Mouse (Mus musculus) spleen, postnatal 10 days (tissue): Measurements from ENCODE around the gene Cldn7.
"Not testable (repeated sequence)": the region's sequence is repeated elsewhere in the genome, so short reads cannot be mapped to it uniquely, and the experiment has no call there.

ENCODE experiments used
- DNase-seq, 2 experiments: peaks; one replicate each; pipeline ENCODE4 v3.0.0; 2021 to 2022; ENCODE audit warnings: low spot score in 2 of 2

The Cldn7 gene

GRCm38 (mm10) chr11:69955618-69956017 is 9.0 kb upstream of the Cldn7 start:
- DNase-seq = not testable (repeated sequence)

DNA sequence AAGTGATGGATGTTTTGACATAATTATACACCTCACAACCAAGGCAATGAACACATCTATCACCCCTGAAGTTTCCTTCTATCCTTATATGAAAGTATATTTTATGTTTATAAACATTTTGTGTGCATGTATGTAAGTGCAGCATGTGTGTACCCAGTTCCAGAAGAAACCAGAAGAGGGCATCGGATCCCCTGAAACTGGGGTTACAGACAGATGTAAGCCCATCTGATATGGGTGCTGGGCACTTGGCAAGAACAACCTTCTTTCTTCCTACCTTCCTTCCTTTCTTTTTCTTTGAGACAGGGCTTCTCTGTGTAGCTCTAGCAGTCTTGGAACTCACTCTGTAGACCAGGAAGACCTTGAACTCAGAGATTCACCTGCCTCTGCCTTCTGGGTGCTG is 8.4 kb upstream of the Cldn7 start:
- peak in 1 of 2 experiments; percentile 24 for DNase-seq

DNA sequence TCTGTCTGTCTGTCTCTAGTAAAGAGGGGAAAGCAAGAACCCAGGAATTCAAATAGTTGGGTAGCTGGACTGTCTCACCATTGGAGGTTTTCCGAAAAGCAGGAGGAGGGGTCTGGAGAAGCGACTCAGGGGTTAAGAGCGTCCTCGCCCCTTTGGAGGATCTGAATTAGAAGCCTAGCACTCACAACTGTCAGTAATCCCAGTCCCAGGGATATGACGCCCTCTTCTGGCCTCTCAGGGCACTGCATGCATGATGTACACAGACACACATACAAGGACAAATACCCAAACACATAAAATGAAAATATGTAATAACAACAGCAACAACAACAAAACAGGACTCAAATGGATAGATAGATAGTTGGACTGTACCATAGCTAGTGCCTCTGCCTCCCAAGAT is 4.0 kb upstream of the Cldn7 start:
- DNase-seq = peak in 1 of 2 experiments; percentile 66

DNA sequence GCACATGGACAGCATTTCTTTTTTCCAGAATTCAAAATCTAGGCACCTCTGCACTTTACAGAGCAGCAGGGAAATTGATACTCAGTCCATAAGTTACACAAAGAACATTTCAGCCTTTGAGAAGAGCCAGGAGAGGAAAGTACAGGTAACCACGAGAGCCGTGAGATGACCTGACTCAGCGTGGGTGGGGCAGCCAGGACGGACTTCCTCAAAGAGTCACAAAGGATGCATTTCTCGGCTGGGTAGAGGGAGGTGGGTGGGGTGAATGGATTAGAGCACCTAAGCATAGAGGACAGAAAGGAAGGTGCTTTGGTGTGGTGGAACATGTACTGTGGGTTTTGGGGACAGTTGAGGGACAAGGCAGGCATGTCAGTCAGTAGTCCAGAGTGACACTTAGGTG is 2.7 kb upstream of the Cldn7 start:
- no peak for DNase-seq

DNA sequence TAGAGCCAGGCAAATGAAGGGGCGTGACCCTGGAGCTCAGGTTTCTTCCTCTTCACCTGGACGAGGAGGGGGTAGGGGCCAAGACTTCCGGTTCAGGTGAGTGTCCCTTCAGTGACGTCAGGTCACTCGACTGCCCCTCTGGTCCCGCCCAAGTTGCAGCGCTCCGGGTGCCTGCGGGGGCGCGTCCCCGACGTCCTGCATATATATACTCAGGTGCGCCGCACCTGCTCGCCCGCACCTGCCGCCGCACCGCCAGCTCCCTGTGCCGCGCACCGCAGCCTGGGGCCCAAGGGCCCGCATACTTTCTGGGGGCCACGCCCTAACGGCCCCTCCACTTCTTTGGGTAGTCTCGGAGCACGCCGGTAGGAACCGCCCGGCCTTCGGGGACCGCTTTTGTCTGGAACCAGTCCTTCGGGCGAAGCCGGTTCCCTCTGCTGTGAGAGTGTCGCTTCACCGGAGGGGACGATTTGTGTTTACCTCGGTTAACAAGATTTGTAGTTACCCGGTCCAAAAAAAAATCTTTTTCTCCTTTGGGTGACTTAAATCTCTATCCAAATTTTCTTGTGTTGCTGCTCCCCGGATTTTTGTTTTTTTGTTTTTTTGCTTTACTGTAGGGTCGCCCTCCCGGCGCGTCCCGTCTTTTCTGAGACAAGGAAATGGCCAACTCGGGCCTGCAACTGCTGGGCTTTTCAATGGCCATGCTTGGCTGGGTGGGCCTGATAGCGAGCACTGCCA is 859 bp downstream of the Cldn7 start:
- DNase-seq = peak in 1 of 2 experiments; percentile 29

- DNase-seq = peak in 1 of 2 experiments; percentile 43
These were observed 1.7 kb downstream of the Cldn7 start for GRCm38 (mm10) chr11:69966006-69966859.

DNA sequence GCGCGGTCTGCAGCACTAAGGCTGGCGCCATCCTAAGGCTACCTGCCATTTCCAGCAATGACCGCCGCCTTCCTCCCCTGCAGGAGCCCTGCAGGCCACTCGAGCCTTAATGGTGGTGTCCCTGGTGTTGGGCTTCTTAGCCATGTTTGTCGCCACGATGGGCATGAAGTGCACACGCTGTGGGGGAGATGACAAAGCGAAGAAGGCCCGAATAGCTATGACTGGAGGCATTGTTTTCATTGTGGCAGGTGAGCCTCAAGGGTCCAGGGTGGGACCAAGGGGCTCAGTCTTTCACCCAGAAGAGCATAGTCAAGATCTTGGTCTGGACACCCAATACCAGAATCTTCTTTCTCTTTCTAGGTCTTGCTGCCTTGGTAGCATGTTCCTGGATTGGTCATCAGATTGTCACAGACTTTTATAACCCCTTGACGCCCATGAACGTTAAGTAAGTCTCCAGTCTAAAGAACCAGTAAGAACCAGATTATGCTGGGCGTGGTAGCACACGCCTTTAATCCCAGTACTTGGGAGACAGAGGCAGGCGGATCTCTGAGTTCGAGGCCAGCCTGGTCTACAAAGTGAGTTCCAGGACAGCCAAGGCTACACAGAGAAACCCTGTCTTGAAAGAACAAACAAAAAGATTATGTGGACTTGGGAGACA is 2.4 kb downstream of the Cldn7 start:
- no peak for DNase-seq

DNA sequence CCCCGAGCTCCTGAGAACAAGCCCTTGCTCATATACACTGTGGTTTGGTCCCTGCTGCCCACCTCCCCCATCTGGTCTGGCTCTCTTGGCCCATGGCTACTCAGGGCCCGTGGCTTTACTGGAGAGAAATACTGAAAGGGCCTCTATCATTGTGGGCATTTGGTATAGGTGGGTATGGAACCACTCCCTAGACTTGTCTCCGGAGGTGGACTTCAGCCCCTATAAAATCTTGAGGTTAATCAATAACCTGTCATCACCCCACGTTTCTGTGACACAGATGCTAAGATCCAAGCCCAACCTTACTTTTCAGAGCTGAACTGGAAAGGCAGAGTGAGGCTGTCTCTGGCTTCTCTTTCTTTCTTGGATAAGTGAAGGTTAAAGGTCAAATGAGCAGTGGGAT is 4.2 kb downstream of the Cldn7 start:
- DNase-seq = no peak

DNA sequence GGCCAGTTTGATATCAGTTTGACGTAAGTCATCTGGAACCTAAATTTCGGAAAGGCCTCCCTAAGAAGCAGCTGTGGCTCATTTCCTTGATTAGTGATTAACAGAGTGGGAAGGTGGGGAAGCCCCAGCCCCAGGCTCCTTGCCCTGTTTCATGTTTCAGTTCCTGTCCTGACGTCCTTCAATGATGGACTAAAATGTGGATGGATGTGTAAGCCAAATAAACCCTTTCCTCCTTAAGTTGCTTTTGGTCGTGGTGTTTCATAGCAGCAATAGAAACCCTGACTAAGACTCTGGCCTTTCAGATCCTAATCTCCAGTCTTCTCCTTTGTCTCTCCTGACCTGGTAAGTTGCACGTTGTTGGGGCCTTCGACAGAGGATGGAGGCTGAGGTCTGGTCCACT is 5.6 kb downstream of the Cldn7 start:
- no peak for DNase-seq

DNA sequence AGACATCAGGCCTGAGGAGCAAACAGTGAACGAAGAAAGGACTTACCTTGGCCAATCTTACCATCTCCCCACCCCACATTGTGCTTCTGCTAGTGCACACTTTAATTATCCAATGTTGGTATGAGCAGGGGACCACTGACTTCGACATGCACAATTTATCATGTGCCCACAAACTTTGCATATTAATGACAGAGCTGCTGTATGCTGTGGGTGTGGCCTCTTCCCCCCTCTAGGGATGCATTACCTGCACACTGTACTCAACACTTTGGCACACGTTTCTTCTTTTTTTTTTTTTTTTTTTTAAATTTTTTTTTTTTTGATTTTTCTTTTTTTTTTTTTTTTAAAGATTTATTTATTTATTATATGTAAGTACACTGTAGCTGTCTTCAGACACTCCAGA is 6.2 kb downstream of the Cldn7 start:
- no peak for DNase-seq

GRCm38 (mm10) chr11:69974907-69975306 is 10.3 kb downstream of the Cldn7 start:
- no peak for DNase-seq

DNA sequence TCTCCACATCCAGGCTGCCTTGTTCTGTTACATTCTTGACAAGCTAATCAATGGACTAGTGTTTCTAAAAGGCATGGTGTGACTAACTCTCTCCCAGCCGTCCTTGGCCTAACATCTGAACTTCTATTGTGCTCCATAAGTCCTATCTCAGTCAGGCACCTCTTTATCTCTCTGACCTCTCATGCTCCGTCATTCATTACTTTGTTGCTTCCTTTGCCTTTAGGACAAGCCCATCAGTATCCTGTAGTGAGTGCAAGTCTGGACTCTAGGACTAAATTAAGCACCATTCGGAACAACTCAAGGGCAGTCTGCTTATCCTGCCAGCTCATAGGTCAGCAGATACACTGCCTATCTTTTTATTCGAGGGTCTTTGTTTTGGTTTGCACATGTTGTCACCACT is 11.7 kb downstream of the Cldn7 start:
- DNase-seq = no peak

- no peak for DNase-seq
These were observed 15.2 kb downstream of the Cldn7 start for GRCm38 (mm10) chr11:69979827-69980195.

- peak; percentile 95 to 96 for DNase-seq
These were observed 15.9 kb downstream of the Cldn7 start for GRCm38 (mm10) chr11:69980196-69981140.

DNA sequence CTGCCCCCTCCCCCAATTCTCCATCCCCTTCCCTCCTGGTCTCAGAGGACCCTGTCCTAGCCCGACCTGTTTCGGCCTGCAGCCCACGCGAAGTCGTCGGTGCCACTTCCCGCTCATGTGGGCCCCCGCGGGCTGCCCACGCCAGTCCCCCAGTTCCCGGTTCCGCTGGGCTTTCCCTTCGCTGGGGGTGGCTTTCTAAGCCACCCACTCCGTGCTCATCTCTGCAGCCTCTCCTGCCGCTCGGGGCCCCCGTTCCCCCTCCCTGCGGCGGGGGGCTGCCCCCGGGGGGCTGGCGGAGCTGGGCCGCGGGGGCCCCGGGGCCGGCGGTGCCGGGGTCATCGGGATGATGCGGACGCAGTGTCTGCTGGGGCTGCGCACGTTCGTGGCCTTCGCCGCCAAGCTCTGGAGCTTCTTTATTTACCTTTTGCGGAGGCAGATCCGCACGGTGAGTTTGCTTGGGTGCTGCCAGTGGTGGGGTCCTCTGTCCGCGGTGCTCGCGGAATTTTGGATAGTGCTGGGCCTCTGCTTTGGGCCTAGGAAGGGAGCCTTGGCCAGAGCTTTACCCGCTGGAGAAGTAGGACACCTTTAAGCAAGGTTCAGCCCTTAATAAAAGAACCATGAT is 16.7 kb downstream of the Cldn7 start, which contains the start of gene Ctdnep1:
TSS of gene Ctdnep1 (plus strand) at position 16 of the 622 bp plus-strand sequence.
- peak; percentile 53 to 55 for DNase-seq

DNA sequence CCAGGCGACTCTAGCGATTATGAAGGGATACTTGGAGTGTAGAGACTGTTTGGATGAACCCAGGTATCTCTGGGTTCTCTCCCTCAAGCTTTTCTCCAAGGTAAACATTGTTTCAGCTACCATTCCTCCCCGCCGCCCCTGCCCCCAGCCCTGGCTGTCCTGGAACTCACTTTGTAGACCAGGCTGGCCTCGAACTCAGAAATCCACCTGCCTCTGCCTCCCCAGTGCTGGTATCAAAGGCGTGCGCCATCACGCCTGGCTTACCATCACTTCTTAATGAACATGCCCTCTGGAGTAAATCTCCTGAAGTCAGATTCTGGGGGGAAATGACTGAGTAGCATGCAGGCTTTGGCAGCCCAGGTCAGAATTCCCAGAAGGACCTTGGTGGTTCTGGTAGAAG is 17.6 kb downstream of the Cldn7 start, which contains the start of gene Elp5:
TSS of gene Elp5 (minus strand) at position 293 of the 400 bp plus-strand sequence.
- no peak for DNase-seq

DNA sequence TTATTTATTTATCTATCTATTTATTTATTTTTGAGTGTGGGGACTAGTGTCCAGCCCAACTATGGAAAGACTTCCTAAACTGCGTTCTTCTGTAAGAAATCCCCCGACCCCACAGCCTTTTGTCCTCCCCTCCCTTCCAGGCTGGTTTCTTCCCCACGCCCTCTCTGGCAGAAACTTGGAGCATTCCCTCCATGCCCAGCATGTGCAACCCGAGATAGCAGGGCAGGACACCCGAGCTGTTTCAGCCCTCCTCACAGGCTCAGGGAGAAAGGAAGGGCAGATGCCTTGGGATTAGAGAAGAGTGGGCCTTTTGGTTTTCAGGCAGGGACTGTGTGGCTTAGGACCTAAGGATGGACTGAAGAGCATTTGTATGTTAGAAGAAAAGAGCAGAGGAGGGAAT is 18.3 kb downstream of the Cldn7 start:
- DNase-seq = peak in 1 of 2 experiments; percentile 46

DNA sequence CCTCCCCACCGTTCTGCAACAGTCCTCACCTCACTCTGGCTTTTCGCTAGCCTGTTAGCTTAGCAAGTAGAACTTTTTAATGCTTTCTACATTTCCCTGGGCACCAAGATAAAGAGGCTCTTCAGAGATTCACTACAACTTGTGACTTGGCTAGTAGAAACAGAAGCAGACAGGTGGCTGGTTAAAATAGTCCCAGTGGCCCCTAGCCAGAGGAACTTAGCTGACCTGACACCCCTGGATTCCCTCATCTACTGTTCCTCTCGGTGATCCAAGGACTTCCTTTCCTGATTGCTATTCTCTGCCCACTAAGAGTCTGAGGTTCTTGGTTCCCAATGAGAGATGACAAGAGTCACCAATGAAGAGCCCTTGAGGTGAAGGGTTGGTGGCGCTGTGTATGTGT is 18.8 kb downstream of the Cldn7 start:
- DNase-seq = no peak

DNA sequence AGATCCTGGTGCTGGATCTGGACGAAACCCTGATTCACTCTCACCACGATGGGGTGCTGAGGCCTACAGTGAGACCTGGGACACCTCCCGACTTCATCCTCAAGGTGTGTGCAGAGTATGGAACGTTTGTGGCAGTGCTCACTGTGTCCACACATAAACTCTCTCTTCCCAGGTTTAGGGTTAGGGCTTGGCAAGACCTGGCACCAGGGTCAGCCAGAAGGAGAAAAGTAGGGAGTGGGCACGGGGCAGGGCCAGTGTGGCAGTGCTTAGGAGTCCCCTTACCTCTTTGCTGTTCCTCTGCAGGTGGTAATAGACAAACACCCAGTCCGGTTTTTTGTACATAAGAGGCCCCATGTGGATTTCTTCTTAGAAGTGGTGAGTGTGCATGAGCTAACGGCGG is 19.9 kb downstream of the Cldn7 start:
- no peak for DNase-seq

DNA sequence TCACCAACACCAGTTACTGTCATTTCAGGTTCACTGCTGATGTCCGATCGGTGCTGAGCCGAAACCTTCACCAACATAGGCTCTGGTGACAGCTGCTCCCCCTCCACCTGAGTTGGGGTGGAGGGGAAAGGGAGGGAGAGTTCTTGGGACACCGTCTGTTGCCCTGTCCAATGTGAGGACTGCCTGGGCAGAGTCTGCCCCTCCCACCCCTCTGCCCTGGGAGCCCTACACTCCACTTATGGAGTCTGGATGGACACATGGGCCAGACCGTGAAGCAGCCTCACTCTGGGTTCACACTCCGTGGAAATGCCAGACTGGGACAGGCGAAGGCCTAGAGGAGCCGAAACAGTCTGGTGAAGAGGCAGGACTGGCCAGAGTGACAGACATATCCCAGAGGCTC is 25.4 kb downstream of the Cldn7 start:
- no peak for DNase-seq
